Mouse (Mus musculus) heart, embryonic 14.5 days (tissue): ENCODE data around the gene Armh3. TPM values are rescaled to one million over a fixed set of nuclear protein-coding genes. Genes with fewer than 3 reads are reported as not detected.
"Not testable (repeated sequence)": the region's sequence is repeated elsewhere in the genome, so short reads cannot be mapped to it uniquely, and the experiment has no call there.

Experiments
- ATAC-seq: fragments of 200-750 bp; cut with Nextera tagmentation; 2 replicates; pipeline ENCODE4 v1.8.0; 2017; ENCODE audit warnings: low read depth, moderate TSS enrichment; ENCODE audit not compliant: insufficient number of reproducible peaks, insufficient read depth, low FRiP score
- H3K27ac ChIP-seq, 2 experiments: fragments of 200-500 bp in 1 of 2; fragments of 300-500 bp in 1 of 2; sonication (generic) in 1 of 2; replicated peaks in 1 of 2; 2 replicates each; pipeline ENCODE4 v1.5.1; 2012 to 2014; ENCODE audit warnings: low read depth in 2 of 2, low read length in 2 of 2, control low read depth in 1 of 2, mild to moderate bottlenecking in 1 of 2, mixed read lengths in 1 of 2; ENCODE audit not compliant: control insufficient read depth in 1 of 2, insufficient read depth in 1 of 2
- H3K27me3 ChIP-seq: fragments of 300-500 bp; sonication (generic); 2 replicates; pipeline ENCODE4 v1.6.1; 2014; ENCODE audit warnings: mild to moderate bottlenecking, low read length, control low read depth; ENCODE audit not compliant: control insufficient read depth, insufficient read depth
- H3K36me3 ChIP-seq: fragments of 300-500 bp; sonication (generic); 2 replicates; pipeline ENCODE4 v1.6.1; 2014; ENCODE audit warnings: mild to moderate bottlenecking, control low read depth, low read length, mixed read lengths; ENCODE audit not compliant: control insufficient read depth, insufficient read depth
- H3K4me1 ChIP-seq, 2 experiments: fragments of 200-500 bp in 1 of 2; fragments of 300-500 bp in 1 of 2; sonication (generic) in 1 of 2; 2 replicates each; pipeline ENCODE4 v1.6.1; 2012 to 2014; ENCODE audit warnings: low read length in 2 of 2, control low read depth in 1 of 2, mixed read lengths in 1 of 2; ENCODE audit not compliant: control insufficient read depth in 2 of 2, insufficient read depth in 2 of 2
- H3K4me2 ChIP-seq: fragments of 300-500 bp; sonication (generic); 2 replicates; pipeline ENCODE4 v1.6.1; 2014; ENCODE audit warnings: mild to moderate bottlenecking, low read length
- H3K4me3 ChIP-seq, 2 experiments: fragments of 200-500 bp in 1 of 2; fragments of 300-500 bp in 1 of 2; sonication (generic) in 1 of 2; 2 replicates each; pipeline ENCODE4 v1.5.1; 2012 to 2014; ENCODE audit warnings: low read length in 2 of 2, mild to moderate bottlenecking in 2 of 2, control low read depth in 1 of 2, low read depth in 1 of 2, moderate library complexity in 1 of 2; ENCODE audit not compliant: control insufficient read depth in 1 of 2, insufficient read depth in 1 of 2
- H3K9ac ChIP-seq: fragments of 300-500 bp; sonication (generic); 2 replicates; pipeline ENCODE4 v1.6.1; 2014; ENCODE audit warnings: mild to moderate bottlenecking, low read length
- H3K9me3 ChIP-seq: fragments of 300-500 bp; sonication (generic); 2 replicates; pipeline ENCODE4 v1.6.1; 2016; ENCODE audit warnings: low read length, control low read depth; ENCODE audit not compliant: control insufficient read depth
- WGBS: fragments of 180-500 bp; shearing (Covaris S2); extraction: QIAGEN DNeasy Blood & Tissue Kit; methylation state at CpG from one replicate; pipeline ENCODE4 v1.1.7; 2014; 5-methylcytosine and 5-hydroxymethylcytosine counted together
- polyA plus RNA-seq: library from polyadenylated mRNA; unstranded; fragments of >200 nt; fragmentation: Nextera tagmentation; extraction: Ambion mirVana; gene quantifications from 2 replicates; pipeline ENCODE4 v1.2.1, GENCODE M21; 2014

Armh3 gene
- polyA plus RNA-seq, 1 experiment from 2014 or later = 14.1 TPM

GRCm38 (mm10) chr19:45811028-45811674, 187.1 kb downstream of the Armh3 start:
- Histone ChIP-seq H3K9ac (no peak overlapping the region), H3K4me3 (no peak overlapping the region), H3K36me3 (no peaks in the 10 kb centered on the region), H3K27me3 (peaks cover 16% of the 10 kb centered on the region; the same call in 1 of the 2 replicates), H3K27ac (no peak overlapping the region), H3K4me1 (peaks cover 7 to 16% of the 10 kb centered on the region in 2 experiments; a peak in 3 of 4 replicates), H3K9me3 (no peaks in the 10 kb centered on the region), H3K4me2 (no peak overlapping the region)
- 51% methylated on average over 12 of the region's 12 CpGs for WGBS
- ATAC-seq = no peak

DNA sequence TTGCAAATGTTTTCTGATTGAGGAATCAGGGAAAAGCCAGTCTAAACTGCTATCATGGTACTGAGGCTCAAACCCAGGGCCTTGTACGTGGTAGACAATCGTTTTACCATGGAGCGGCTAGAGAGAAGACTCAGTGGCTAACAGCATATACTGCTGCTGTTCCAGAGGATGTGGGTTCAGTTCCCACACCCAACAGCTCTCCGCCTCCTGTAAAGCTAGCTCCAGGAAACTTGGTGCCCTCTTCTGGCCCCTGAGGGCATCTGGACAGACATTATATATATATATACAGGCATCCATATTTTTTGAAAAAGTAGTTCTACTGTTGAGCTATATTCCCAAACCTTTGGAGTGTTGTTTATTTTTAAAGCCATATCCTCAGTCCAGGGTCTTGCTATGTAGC, 190.6 kb downstream of the Armh3 start:
- H3K27ac ChIP-seq = no peak overlapping the region
- no peaks in the 10 kb centered on the region for H3K9me3 ChIP-seq
- WGBS = 93% methylated on average over 4 of the region's 4 CpGs
- H3K9ac ChIP-seq = no peak overlapping the region
- no peak overlapping the region for H3K4me3 ChIP-seq
- no peak for ATAC-seq
- H3K4me2 ChIP-seq = no peak overlapping the region
- no peaks in the 10 kb centered on the region for H3K27me3 ChIP-seq
- H3K36me3 ChIP-seq = no peaks in the 10 kb centered on the region
- peaks cover 5 to 9% of the 10 kb centered on the region in 2 experiments; a peak in 3 of 4 replicates for H3K4me1 ChIP-seq

DNA sequence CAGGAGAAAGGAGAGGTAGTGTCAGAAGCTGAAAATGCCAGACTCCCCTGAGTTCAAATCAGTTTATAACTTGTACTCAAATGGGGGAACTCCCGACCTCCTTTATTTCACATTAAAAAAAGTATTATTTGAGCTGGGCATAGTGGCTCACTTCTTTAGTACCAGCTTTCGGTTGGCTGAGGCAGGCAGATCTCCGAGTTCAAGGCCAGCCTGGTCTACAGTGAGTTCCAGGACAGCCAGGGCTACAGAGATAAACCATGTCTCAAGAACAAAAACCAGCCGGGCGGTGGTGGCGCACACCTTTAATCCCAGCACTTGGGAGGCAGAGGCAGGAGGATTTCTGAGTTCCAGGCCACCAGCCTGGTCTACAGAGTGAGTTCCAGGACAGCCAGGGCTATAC, 192.5 kb downstream of the Armh3 start:
- not testable (repeated sequence) for H3K4me3 ChIP-seq, H3K4me2 ChIP-seq, H3K27me3 ChIP-seq, ATAC-seq, H3K4me1 ChIP-seq, H3K9ac ChIP-seq, H3K27ac ChIP-seq, H3K9me3 ChIP-seq, H3K36me3 ChIP-seq
- whole genome bisulfite sequencing = 89% methylated on average over 6 of the region's 6 CpGs

DNA sequence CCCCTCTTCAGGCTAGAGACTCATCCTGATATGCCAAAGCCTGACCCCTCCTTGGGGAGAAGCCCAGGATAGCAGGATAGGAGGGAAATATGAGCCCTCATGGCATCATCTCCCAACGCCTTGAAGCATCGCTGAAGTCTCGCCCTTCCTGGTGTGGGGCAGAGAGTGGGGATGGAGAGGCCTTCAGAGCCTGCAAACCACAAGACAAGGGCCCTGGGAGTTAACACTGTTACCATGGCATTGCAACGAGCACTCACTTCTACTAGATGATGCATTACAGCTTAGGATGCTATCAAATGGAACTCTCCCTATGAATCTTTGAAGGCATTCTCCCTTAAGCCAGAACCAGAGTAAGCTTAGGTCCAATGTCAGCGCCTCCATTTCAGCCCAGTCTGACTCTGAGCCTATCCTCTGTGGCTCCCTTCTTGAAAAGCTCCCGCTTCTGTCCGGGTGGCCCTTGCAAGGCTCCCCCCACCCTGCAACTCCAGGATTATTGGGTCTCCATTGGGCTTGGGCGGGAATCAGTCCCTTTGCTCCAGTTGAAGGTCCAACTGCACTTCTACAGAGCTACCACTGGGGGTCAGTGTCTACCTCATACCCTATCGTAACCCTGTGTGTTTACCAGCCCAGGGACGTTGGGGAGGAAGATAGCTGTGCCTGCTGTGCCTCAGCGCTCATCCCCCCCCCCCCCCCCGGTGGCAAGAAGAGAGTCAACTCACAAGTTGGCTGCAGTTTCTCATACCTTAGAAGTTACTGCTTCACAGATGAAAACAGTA, 193.5 kb downstream of the Armh3 start:
- Histone ChIP-seq H3K4me3 (no peak overlapping the region), H3K4me1 (peaks cover 0 to 2% of the 10 kb centered on the region in 2 experiments; a peak in 1 of 4 replicates), H3K27ac (no peak overlapping the region), H3K9me3 (no peaks in the 10 kb centered on the region), H3K4me2 (0 out of 2 replicates have a peak overlapping the region, but pooled peaks have one; percentile 19), H3K36me3 (no peaks in the 10 kb centered on the region), H3K27me3 (no peaks in the 10 kb centered on the region), H3K9ac (no peak overlapping the region)
- no peak for ATAC-seq
- WGBS = 23% methylated on average over 12 of the region's 12 CpGs

DNA sequence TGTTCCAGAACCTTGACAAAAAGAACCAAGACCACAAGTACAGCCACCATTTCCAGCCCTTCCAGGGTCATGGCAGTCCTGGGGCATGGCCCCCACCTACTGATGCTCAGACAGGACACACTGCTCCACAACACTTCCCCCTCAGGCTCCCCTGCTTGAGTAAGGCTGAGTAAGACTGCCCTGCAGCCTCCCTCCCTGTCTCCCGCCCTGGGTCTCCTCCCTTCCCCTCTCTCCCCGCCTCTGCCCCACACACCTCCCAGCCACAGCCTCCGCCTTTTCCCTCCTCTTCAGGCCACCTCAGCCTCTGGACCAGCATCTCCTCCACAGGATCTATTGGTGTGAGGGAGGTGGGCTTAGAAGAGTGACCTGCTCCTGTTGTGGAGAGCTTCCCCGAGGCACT, 194.9 kb downstream of the Armh3 start:
- Histone ChIP-seq H3K27ac (no peak overlapping the region), H3K27me3 (no peaks in the 10 kb centered on the region), H3K4me2 (no peak overlapping the region), H3K36me3 (no peaks in the 10 kb centered on the region), H3K9me3 (no peaks in the 10 kb centered on the region), H3K4me3 (no peak overlapping the region), H3K4me1 (peaks cover 0 to 2% of the 10 kb centered on the region in 2 experiments; a peak in 1 of 4 replicates), H3K9ac (no peak overlapping the region)
- no peak for ATAC-seq
- 10% methylated on average over 4 of the region's 4 CpGs for WGBS

DNA sequence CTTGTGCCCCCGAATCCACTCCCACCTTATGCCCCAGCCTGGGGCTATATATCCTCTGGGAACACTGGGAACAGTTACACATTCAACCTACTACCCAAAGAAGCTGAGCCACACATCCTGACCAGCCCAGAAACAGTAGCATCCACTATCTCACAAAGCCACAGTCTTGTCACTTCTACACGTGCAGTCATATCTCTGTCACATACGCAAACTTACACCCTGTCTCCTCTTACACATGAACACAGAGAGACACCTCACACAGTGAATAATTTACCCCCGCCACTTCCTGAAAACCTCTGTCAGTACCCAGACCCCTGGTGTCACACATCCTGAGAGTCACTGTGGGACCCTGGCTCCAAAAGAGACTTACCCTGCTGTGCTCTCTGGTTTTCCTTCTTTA, 195.6 kb downstream of the Armh3 start:
- H3K4me3 ChIP-seq = no peak overlapping the region
- 0 out of 2 replicates have a peak, but pooled peaks cover 3% of the 10 kb centered on the region for H3K9me3 ChIP-seq
- H3K4me1 ChIP-seq = peaks cover 0 to 2% of the 10 kb centered on the region in 2 experiments; a peak in 1 of 4 replicates
- no peak overlapping the region for H3K27ac ChIP-seq
- no peak overlapping the region for H3K9ac ChIP-seq
- WGBS = 52% methylated on average over 4 of the region's 4 CpGs
- H3K4me2 ChIP-seq = no peak overlapping the region
- no peaks in the 10 kb centered on the region for H3K36me3 ChIP-seq
- ATAC-seq = no peak
- H3K27me3 ChIP-seq = no peaks in the 10 kb centered on the region

DNA sequence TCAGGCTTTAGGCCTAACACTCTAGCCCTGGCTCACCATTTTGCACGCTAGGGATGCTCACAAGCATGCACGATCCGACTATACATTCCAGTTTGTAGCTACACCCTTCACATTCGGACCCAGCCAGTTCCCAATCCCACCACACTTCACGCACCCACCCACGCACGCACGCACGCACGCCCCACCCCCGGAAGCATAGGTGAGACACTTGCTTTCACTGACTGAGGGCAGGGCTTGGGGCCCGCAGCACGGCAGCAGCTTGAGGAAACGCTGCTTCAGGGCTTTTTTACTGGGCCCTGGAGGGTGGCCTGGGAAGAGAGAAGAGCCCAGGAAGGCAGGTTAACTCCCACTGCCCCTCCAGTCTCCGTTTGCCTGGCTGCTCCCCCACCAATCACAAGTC, 201.4 kb downstream of the Armh3 start:
- no peaks in the 10 kb centered on the region for H3K36me3 ChIP-seq
- no peak overlapping the region for H3K4me2 ChIP-seq
- no peaks in the 10 kb centered on the region for H3K27me3 ChIP-seq
- no peak overlapping the region for H3K4me3 ChIP-seq
- no peak for ATAC-seq
- H3K9ac ChIP-seq = no peak overlapping the region
- 0 out of 2 replicates have a peak, but pooled peaks cover 3% of the 10 kb centered on the region for H3K9me3 ChIP-seq
- H3K27ac ChIP-seq = no peak overlapping the region
- peaks cover 0 to 2% of the 10 kb centered on the region in 2 experiments; a peak in 1 of 4 replicates for H3K4me1 ChIP-seq
- WGBS = 73% methylated on average over 15 of the region's 15 CpGs
